Mouse (Mus musculus) regulatory T cell (primary cell): ENCODE data around the gene Rbfox2.
"Not testable (repeated sequence)": the region's sequence is repeated elsewhere in the genome, so short reads cannot be mapped to it uniquely, and the experiment has no call there.

Experiments used
- in situ Hi-C: fragments of 300-600 bp; cut with MboI, MseI; formaldehyde crosslinking; loops from one replicate; pipeline ENCODE4 v1.15.1; 2025; ENCODE audit warnings: high pct_unique_total_duplicates

The Rbfox2 gene

DNA sequence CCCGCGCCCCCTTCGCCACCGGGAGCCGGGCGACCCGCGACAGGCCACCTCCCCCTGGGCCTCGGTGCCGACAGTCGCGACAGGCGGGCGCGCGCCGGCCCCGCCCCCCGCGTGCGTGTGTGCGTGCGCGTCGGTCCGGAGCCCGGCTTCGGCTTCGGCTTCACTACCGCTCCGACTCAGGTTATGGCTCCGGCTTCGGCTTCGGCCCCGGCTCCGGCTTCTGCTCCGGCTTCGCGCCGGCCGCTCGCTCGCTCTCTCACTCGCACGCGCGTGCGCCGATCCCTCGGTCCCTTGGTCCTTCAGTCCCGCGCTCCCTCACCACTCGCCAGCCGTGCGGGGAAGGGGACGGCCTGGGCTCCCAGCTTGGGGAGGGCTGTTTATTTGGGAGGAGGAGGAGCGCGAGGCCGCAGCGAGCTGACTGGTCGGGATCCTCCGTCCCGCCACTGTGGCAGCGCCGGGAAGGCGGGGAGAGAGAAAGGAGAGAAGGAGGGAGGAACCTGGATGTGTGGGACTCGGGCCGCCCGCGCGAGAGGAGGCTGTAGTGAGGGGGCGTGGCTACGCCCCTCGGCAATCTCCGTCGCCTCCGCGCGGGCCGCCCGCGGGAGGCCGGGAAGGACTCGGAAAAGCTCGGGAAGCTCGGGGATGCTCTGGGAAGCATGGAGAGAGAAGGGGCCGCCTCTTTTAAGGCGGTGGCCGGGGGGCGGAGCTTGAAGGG lies at the start of gene Rbfox2:
TSS of gene Rbfox2 (minus strand) at position 458 of the 715 bp plus-strand sequence.
- in situ Hi-C loops, result no loop called here

GRCm38 (mm10) chr15:77356248-77356810 lies 49.5 kb upstream of the Rbfox2 start:
- in situ Hi-C loops, result loop anchor here (5.0 kb wide), 1 partner anchor 99 kb away; no protein-coding TSS in a partner anchor

DNA sequence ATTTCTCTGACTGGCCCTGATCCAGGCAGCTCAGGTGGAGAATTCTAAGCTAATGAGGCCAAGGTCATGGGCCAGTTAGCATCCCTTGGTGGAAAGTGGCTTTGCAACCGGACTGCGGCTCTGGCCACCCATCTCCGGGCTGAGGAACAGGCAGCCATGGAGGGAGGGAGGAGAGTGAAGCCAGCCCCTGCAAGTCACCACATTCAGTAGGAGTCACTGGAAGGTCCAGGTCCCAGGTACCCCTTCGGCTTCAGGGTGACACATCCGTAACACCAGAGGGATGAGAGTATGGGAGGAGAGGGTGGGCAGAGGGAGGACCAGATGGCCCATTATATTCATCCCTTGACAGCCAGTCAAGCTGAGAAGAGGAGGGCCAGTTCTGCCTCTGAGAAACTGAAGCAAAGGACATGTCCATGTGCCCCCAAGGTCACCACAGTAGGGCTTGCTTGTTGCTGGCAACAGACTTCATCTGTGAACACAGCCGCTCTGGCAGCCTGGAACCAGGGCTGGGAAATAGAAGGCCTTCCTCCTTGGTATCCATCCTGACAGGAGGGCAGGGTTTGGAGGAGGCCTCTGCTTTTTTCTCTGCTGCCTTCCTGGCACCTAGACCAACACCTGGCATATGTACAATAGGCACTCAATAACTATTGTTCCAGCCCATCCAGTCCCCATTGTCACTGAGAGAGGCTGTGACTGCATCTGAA lies 48.2 kb upstream of the Rbfox2 start:
- in situ Hi-C loops, result loop anchor here (5.0 kb wide), 1 partner anchor 98 kb away; no protein-coding TSS in a partner anchor

DNA sequence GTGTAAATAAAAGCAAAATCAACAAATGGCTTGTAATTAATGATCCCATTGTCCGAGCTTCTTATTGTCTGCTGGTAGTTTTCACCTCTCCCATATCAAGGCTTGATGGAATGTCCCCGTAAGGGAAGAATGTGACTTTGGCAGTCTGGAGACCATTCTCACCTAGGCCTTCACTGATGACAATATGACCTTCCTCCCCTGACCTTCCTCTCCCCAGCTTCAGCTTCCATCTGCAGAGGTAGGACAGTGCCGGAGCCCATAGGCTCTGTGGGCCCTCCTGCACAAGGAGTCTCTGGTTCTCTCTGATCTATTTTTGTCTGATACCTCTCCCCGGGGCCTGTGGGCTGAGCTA lies 47.7 kb upstream of the Rbfox2 start:
- in situ Hi-C loops, result no loop called here

GRCm38 (mm10) chr15:77353764-77354163 lies 47.0 kb upstream of the Rbfox2 start:
- in situ Hi-C loops, result no loop called here

DNA sequence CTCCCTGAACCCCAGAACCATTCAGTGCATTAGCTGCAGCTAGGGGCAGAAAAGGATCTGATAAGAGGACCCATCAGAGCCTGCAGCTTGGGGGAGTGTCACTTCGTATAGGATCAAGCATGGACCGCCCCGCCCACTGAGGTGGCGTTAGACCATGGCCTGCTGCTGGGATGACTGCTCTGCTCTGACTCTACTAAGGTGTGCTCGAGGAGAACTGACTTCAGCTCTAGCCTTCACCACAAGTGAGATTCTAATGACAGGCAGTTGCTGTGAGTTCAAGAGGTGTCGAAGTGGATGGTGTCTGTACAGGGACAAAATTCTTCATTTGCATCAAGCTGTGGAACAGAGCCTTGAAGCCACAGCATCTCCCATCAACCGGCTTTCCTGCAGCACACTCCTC lies 46.1 kb upstream of the Rbfox2 start:
- in situ Hi-C loops, result no loop called here

DNA sequence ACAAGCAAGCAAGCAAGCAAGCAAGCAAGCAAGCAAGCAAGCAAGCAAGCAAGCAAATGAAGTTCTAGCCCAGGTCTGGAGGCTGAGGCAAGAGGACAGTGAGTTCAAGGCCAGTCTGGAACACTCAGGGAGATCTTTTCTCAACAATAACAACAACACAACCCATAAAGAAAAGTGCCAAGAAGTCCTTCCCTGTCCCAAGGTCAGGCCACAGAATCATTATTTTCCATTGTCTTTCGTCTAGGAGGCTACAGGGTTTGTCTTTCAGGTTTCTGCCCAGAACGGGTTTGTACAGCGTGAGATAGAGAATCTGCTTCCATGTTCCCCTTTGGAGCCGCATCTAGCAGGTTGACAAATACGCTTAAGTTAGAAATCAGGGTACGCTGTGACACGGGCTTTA lies 43.3 kb upstream of the Rbfox2 start:
- in situ Hi-C loops, result no loop called here

DNA sequence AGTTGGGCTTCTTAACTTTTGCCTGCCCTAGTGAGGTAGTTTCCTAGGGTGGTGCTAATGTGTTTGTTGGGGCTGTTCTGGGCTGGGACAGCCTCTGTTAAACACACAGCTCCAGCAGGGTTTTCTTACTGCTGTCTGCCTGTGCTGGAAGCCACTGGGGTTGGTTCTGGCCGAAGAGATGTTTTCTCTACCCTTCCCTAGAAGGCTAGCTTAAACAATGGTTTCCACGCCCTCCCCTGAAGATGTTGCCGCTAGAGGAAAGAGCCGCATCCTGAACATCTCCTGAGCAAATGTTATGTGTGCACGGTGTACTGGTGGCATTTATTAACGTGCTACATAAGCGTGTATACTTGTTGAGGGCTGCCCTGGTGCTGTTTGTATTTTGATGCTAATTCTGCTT lies 41.3 kb upstream of the Rbfox2 start:
- in situ Hi-C loops, result no loop called here

DNA sequence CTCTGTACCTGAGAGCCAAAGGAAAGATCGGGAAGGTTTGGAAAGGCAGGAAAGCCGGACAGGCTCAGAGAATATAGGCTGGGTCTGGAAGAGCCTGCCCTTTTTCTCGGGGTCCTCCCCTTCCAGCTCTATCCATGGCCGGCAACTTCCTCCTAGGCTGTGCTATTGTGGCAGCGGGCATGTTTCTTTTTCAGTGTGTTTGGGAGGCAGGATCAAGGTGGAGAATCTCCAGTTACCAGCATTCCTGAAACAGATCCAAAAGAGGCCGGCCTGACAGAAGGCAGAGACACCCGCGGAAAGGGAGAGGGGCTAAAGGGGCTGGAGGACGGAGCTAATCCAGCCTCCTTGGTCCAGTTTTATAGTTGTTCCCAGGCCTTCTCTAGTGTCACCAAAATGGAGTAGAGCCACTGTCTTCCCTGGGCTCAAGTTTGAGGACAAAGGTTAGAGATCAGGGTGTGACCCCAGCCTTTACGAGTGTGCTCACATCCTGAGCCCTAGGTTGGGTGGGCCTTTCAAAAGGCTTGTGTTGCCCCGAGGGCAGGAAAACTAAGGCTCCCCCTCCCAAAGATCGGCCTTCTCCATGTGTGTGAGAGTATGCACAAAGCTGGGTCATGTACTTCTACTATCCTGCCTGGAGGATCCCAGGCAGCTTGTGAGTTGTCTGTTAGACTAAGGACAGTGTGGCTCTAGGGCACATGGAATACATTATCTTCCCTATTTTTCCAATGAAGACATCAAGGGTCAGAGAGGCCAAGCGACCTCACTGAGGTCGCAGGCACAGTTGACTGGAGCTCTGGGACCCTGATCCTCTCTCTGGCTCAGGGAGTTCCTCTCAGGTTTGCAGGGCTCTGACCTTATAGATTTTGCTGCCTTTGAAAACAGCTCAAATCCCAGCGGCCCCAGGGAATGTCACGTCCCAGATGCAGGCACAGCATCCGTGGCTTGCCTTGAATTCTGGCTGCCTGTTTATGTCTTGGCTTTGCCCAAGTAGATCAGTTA lies 37.6 kb upstream of the Rbfox2 start:
- in situ Hi-C loops, result no loop called here

- in situ Hi-C loops, result no loop called here
Observed at GRCm38 (mm10) chr15:77343527-77344091, 36.8 kb upstream of the Rbfox2 start.

- in situ Hi-C loops, result no loop called here
Observed at GRCm38 (mm10) chr15:77342962-77343526, 36.2 kb upstream of the Rbfox2 start.

GRCm38 (mm10) chr15:77342005-77342404 lies 35.2 kb upstream of the Rbfox2 start:
- in situ Hi-C loops, result no loop called here

- in situ Hi-C loops, result no loop called here
Observed at GRCm38 (mm10) chr15:77340581-77340980, 33.8 kb upstream of the Rbfox2 start.

- in situ Hi-C loops, result no loop called here
Observed at GRCm38 (mm10) chr15:77338924-77339429, 32.2 kb upstream of the Rbfox2 start.

GRCm38 (mm10) chr15:77338451-77338850 lies 31.6 kb upstream of the Rbfox2 start:
- in situ Hi-C loops, result no loop called here

DNA sequence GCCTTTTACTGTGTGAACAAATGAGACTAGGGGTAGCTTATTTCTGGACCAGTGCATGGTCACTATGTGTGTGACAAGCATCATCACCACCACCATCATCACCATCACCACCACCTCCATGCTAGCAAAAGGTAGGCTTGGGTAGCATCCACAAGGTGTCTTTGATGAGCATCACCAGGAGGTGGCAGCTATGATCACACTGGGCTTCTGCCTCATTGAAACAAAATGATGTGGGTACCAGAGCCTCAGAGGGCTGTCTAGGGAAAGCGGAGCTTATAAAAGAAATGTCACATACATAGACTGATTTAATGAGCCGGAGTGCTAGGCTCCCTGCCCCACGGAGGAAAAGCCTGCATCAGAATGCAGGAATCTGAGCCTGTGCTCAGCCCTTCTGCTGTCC lies 31.1 kb upstream of the Rbfox2 start:
- in situ Hi-C loops, result no loop called here

- in situ Hi-C loops, result no loop called here
Observed at GRCm38 (mm10) chr15:77336968-77337341, 30.2 kb upstream of the Rbfox2 start.

GRCm38 (mm10) chr15:77336287-77336967 lies 29.6 kb upstream of the Rbfox2 start:
- in situ Hi-C loops, result no loop called here

- in situ Hi-C loops, result not testable (repeated sequence)
Observed at GRCm38 (mm10) chr15:77335185-77335584, 28.4 kb upstream of the Rbfox2 start.
